Mouse (Mus musculus) lung, postnatal 0 days (tissue): ENCODE measurements at regions not wholly inside any gene's neighbourhood (a gene's known extent, or its start where the extent isn't known, plus 50 kb on each side); places are given as distances from the start of the nearest gene placed in this dataset.
A peak's percentile ranks its signal among the peaks of the same experiment; 100 is the strongest.

Source experiments
- ATAC-seq: fragments of 200-750 bp; cut with Nextera tagmentation; 2 replicates; pipeline ENCODE4 v1.8.0; 2017; ENCODE audit warnings: moderate library complexity
- DNase-seq: peaks from one replicate; pipeline ENCODE4 v3.0.0-alpha.2; 2016; ENCODE audit warnings: low spot score
- H3K27ac ChIP-seq: fragments of 300-500 bp; sonication (generic); 2 replicates; pipeline ENCODE4 v1.5.1; 2014; ENCODE audit warnings: antibody characterized with exemption, mild to moderate bottlenecking, low read length, mixed read lengths
- H3K27me3 ChIP-seq: fragments of 300-500 bp; sonication (generic); replicated peaks from 2 replicates; pipeline ENCODE4 v1.6.1; 2014; ENCODE audit warnings: low read length, mixed read lengths; ENCODE audit not compliant: insufficient read depth
- H3K36me3 ChIP-seq: fragments of 300-500 bp; sonication (generic); 2 replicates; pipeline ENCODE4 v1.6.1; 2014; ENCODE audit warnings: low read length, mixed read lengths; ENCODE audit not compliant: insufficient read depth
- H3K4me1 ChIP-seq: fragments of 300-500 bp; sonication (generic); 2 replicates; pipeline ENCODE4 v1.6.1; 2014; ENCODE audit warnings: antibody characterized with exemption, low read depth, low read length, mixed read lengths; ENCODE audit not compliant: insufficient read depth
- H3K4me2 ChIP-seq: fragments of 300-500 bp; sonication (generic); replicated peaks from 2 replicates; pipeline ENCODE4 v1.6.1; 2014; ENCODE audit warnings: low read depth, mild to moderate bottlenecking, low read length, moderate library complexity, mixed read lengths
- H3K4me3 ChIP-seq: fragments of 300-500 bp; sonication (generic); 2 replicates; pipeline ENCODE4 v1.5.1; 2014; ENCODE audit warnings: low read depth, low read length
- H3K9ac ChIP-seq: fragments of 300-500 bp; sonication (generic); replicated peaks from 2 replicates; pipeline ENCODE4 v1.6.1; 2014; ENCODE audit warnings: low read depth, mild to moderate bottlenecking
- H3K9me3 ChIP-seq: fragments of 300-500 bp; sonication (generic); 2 replicates; pipeline ENCODE4 v1.6.1; 2016; ENCODE audit warnings: low read length, mixed read lengths
- CTCF ChIP-seq: IDR thresholded peaks from 2 replicates; pipeline ENCODE4 v1.5.1; 2016; ENCODE audit warnings: antibody characterized with exemption, mild to moderate bottlenecking
- EP300 ChIP-seq: IDR thresholded peaks from 2 replicates; pipeline ENCODE4 v1.6.1; 2016; ENCODE audit warnings: antibody characterized with exemption, mild to moderate bottlenecking, control low read depth
- WGBS: fragments of 180-500 bp; shearing (Covaris S2); extraction: QIAGEN DNeasy Blood & Tissue Kit; methylation state at CpG from one replicate; pipeline ENCODE4 v1.1.7; 2014; 5-methylcytosine and 5-hydroxymethylcytosine counted together

- Histone ChIP-seq H3K27ac (no peak overlapping the region), H3K9me3 (no peaks in the 10 kb centered on the region), H3K4me2 (no peak overlapping the region), H3K36me3 (no peaks in the 10 kb centered on the region), H3K9ac (no peak overlapping the region), H3K4me1 (no peaks in the 10 kb centered on the region), H3K4me3 (no peak overlapping the region), H3K27me3 (no peaks in the 10 kb centered on the region)
- DNase-seq (peak; percentile 74), ATAC-seq (no peak)
- TF ChIP-seq CTCF (peak; percentile 80), EP300 (no peak)
- WGBS: 13% methylated on average over 10 of the region's 10 CpGs
These were observed 1164.5 kb upstream of the Celf2 start for GRCm38 (mm10) chr2:8673751-8674378.

- WGBS: 51% methylated on average over 4 of the region's 4 CpGs
- ATAC-seq (no peak), DNase-seq (peak; percentile 37)
- Histone ChIP-seq H3K4me3 (no peak overlapping the region), H3K36me3 (no peaks in the 10 kb centered on the region), H3K4me2 (no peak overlapping the region), H3K27me3 (no peaks in the 10 kb centered on the region), H3K27ac (no peak overlapping the region), H3K4me1 (no peaks in the 10 kb centered on the region), H3K9ac (no peak overlapping the region), H3K9me3 (no peaks in the 10 kb centered on the region)
- no peak for TF ChIP-seq EP300
- TF ChIP-seq CTCF: peak; percentile 69
These were observed 1166.2 kb upstream of the Celf2 start for GRCm38 (mm10) chr2:8675537-8675936.

DNA sequence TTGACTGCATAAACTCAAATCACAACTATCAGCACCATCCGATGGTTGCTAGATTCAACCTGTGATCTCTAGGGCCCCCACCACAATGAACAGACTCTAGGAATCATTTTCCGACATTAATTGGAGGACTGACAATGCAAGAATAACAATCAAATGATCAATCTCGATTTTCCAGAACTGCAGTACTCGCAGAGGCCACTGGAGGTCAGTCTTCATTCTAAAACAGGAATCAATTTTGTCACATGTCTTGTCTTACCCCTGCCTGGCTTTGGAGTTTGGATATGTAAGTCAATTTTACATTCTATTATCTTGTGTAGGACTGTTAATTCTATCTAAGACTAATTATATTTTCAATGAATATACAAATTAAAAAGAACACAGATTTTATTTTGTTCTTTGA lies 1167.2 kb upstream of the Celf2 start:
- H3K27ac ChIP-seq: no peak overlapping the region
- DNase-seq (no peak), ATAC-seq (no peak)
- H3K9me3 ChIP-seq: no peaks in the 10 kb centered on the region
- no peak overlapping the region for H3K9ac ChIP-seq
- 7% methylated on average over 4 of the region's 4 CpGs for WGBS
- no peaks in the 10 kb centered on the region for H3K27me3 ChIP-seq
- H3K4me1 ChIP-seq: no peaks in the 10 kb centered on the region
- no peak overlapping the region for H3K4me3 ChIP-seq
- H3K36me3 ChIP-seq: no peaks in the 10 kb centered on the region
- TF ChIP-seq CTCF (peak; percentile 74), EP300 (no peak)
- no peak overlapping the region for H3K4me2 ChIP-seq

DNA sequence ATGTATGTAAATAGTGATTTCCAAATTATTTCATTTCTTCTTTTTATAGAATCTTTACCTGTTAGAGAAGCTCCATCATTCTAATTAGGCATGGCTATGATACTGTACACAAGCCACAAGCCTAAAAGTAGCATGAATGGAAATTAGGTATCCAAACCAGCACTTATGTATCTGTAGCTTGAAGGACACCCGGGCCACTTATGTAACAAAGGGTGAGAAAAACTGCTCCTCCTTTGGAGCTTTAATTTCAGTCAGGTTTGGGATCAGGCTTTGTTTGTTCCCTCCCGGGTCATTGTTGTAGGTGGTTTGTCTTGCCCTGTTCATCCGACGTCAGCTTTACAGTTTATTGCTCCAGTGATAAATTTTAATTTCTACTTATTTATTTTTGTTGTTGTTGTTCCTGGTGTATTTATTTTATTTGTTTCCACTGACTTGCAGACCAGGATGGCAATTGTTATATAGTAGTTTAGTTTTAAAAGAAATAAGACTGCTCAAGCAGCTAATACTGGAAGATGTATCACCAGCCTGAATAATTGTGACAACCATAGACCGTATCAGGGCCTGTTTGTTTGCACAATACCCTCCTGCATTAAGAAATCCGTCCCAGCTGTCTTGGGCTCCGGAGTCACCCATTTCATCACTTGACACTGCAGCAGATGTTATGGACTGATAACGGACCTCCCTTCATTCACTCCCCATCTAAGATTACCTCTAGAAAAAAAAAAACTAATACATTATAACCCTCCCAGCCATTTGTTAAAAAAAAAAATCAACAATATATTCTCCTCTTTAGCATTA lies 1181.7 kb upstream of the Celf2 start:
- H3K36me3 ChIP-seq: no peaks in the 10 kb centered on the region
- H3K4me1 ChIP-seq: no peaks in the 10 kb centered on the region
- WGBS: 24% methylated on average over 8 of the region's 8 CpGs

DNA sequence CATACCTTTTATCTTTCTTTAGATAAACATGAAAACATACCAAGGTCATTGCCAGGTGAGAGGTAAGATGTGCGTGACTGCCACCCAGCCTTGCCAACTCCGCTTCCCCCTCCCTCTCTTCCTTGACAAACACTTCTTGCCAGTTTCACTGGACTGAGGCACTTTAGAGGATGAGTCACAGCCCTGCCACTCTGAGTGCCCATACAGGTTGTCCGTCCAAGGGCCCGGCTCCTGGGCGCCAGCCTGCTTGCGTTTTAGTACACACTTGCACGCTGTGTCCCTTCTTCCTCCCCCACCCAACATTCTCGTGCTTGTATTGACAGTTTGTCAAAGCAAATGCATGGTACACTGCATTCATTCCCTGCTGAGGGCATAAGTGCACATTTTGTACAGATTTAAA lies 1151.7 kb upstream of the 4930412O13Rik start:
- Histone ChIP-seq H3K9me3 (no peaks in the 10 kb centered on the region), H3K27ac (0 out of 2 replicates have a peak overlapping the region, but pooled peaks have one; percentile 27), H3K4me2 (no peak overlapping the region), H3K4me3 (no peak overlapping the region), H3K27me3 (no peaks in the 10 kb centered on the region), H3K36me3 (no peaks in the 10 kb centered on the region), H3K4me1 (no peaks in the 10 kb centered on the region), H3K9ac (no peak overlapping the region)
- DNase-seq (peak; percentile 90), ATAC-seq (peak; percentile 100)
- WGBS: 37% methylated on average over 8 of the region's 8 CpGs
- TF ChIP-seq CTCF (no peak), EP300 (peak; percentile 91)

More for the DNA sequence above, 1181.7 kb upstream of the Celf2 start:
- DNase-seq (peak; percentile 50), ATAC-seq (0 out of 2 replicates have a peak, but pooled peaks have one; percentile 26)
- Histone ChIP-seq H3K4me3 (no peak overlapping the region), H3K4me2 (no peak overlapping the region), H3K27me3 (no peaks in the 10 kb centered on the region), H3K9me3 (no peaks in the 10 kb centered on the region), H3K27ac (no peak overlapping the region), H3K9ac (no peak overlapping the region)
- TF ChIP-seq EP300 (no peak), CTCF (no peak)

DNA sequence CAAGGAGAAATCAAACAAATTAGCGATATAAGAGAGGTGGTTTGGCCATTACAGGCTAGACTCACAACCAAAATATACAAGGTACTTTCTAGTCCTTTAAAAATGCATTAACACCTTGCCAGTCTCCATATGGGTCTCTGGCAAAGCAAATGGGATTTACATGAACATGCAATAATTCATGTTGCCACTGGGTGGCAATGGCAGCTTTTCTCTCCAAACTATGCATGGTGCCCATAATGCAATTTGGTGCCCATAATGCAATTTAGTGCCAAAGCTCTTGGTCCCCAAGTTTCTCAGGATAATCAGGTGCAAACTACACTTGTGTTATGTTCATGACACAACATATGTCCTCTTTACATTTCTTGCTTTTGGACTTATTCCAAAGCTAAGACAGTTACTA lies 1126.9 kb upstream of the 4930412O13Rik start:
- ATAC-seq (peak; percentile 41; the same call in 1 of the 2 replicates), DNase-seq (peak; percentile 61)
- no peaks in the 10 kb centered on the region for H3K4me1 ChIP-seq
- no peaks in the 10 kb centered on the region for H3K36me3 ChIP-seq
- H3K4me3 ChIP-seq: no peak overlapping the region
- no peaks in the 10 kb centered on the region for H3K27me3 ChIP-seq
- no peak overlapping the region for H3K4me2 ChIP-seq
- H3K27ac ChIP-seq: no peak overlapping the region
- TF ChIP-seq CTCF (peak; percentile 90), EP300 (no peak)
- no peaks in the 10 kb centered on the region for H3K9me3 ChIP-seq
- H3K9ac ChIP-seq: no peak overlapping the region
- 9% methylated on average over 1 of the region's 1 CpGs for WGBS
